Mouse (Mus musculus): ENCODE results near the gene Gm7030. TPM values are rescaled to one million over a fixed set of nuclear protein-coding genes. Genes with fewer than 3 reads are reported as not detected.
"Not testable (repeated sequence)": the region's sequence is repeated elsewhere in the genome, so short reads cannot be mapped to it uniquely, and the experiment has no call there.

Gene Gm7030
- polyA plus RNA-seq, 1 experiment from 2014 or later, result not detected

DNA sequence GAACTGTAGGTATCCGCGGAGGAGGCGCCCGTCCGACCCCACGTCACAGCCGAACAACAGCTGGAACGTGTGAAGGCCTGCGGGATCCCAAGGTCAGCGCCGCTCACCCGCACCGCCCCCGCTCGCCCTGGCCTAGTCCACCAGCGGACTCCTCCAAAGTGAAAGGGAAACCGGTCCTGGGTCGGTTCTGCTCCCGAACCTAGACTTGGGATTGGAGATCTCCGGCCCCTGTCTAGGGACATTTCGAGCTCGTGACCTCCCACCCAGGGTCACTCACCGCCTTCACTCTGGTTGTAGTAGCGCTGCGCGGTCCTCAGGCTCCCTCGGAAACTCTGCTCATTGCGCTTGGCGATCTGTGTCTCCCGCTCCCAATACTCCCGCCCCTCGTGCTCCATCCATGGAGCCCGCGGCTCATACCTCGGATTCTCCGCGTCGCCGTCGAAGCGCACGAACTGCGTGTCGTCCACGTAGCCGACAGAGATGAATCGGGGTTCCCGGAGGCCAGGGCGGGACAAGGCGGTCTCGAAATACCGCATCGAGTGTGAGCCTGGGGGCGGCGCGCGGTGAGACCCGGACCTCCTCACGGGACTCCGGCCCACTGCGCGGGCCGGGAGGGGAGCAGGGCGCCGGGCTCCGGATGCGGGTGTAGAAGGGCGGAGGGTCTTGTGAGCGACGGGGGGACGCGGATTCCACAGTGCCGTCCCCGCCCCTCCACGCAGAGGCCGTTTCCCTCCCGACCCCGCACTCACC lies 16.1 kb upstream of the Gm7030 start:
- Histone ChIP-seq H3K4me2 (replicated peaks; ENCODE audit: low read depth, low read length) (peak overlapping the region; percentile 75), H3K4me3 (ENCODE audit: low read depth, low read length) (peak overlapping the region; percentile 59), H3K9ac (replicated peaks; ENCODE audit: low read depth) (peak overlapping the region; percentile 39), H3K27me3 (replicated peaks; ENCODE audit: insufficient read depth, low read length) (no peaks in the 10 kb centered on the region), H3K27ac (ENCODE audit: low read length) (no peak overlapping the region), H3K36me3 (ENCODE audit: insufficient read depth, low read length) (no peaks in the 10 kb centered on the region), H3K9me3 (ENCODE audit: low read length) (no peaks in the 10 kb centered on the region), H3K4me1 (ENCODE audit: insufficient read depth, low read depth, low read length) (no peaks in the 10 kb centered on the region)
- peak; percentile 68 for ATAC-seq
- 2% methylated on average over 62 of the region's 78 CpGs for WGBS
- TF ChIP-seq CTCF (IDR thresholded peaks at IDR 0.05), result no peak
- no peak for TF ChIP-seq EP300 (IDR thresholded peaks at IDR 0.05)
- DNase-seq (ENCODE audit: low spot score), result peak; percentile 45

DNA sequence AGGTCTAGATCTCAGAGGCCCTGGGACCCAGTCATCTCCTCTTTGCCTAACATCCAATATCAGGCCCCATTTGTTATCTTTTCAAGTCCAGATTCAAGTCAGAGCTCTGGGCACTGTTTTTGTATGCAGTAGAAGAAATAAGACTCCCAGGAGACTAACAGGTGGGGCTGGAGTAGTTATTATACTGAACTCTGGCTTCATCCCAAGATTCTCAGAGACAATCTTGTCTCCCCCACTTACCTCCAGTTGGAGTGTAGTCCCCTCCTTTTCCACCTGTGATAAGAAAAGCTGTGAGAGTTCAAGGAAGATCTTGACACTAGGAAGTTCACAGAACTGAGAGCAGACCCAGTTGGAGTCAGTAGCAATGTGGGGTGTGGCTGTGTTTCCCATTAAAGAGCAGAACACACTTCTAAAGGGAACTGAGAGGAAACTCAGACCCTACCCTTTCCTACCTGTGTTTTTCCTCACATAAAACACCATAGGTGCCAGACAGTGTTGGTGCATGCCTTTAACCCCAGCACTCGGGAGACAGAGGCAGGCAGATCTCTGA lies 7.1 kb upstream of the Gm7030 start:
- ATAC-seq; DNase-seq (ENCODE audit: low spot score); H3K4me3 ChIP-seq (ENCODE audit: low read depth, low read length); H3K9me3 ChIP-seq (ENCODE audit: low read length); H3K9ac ChIP-seq (replicated peaks; ENCODE audit: low read depth); H3K27ac ChIP-seq (ENCODE audit: low read length); H3K27me3 ChIP-seq (replicated peaks; ENCODE audit: insufficient read depth, low read length); H3K36me3 ChIP-seq (ENCODE audit: insufficient read depth, low read length); H3K4me2 ChIP-seq (replicated peaks; ENCODE audit: low read depth, low read length); H3K4me1 ChIP-seq (ENCODE audit: insufficient read depth, low read depth, low read length): not testable (repeated sequence)
- 67% methylated on average over 1 of the region's 1 CpGs for WGBS

DNA sequence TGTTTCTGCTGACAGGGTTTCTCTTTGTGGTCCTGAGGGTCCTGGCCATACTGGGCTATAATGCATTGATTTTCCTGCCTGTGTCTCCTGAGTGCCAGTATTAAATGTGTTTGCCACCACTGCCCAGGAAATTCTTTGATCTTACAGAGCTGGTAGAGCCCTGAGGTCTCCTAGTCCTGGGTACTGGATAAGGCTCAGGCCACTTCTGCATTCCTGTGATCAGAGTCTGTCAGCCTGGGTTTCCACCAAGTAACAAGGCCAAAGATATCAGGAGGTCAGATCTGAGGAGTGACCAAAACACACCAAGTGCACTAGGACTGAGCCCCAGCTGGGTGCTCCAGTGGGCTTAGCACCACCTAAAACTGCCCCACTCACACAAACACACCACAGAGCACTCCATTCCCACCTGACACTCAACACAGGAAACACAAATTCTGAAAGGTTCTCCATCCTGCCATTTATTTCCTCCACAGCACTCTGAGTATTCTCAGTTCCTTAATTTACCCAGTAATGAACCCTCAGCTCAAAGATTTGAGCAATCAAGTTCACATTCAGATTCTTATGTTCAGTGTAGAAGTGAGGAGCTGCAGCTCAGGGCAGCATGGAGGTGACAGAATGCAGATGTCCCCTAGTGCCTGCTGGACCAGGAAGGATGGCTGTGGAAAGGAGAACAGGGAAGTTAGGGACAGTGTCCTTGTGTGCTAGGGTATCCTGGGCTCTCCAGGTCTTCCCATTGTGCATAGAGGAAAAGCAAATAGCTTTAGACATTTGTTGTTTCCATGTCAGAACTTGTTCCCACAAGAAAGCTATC lies 6.4 kb upstream of the Gm7030 start:
- not testable (repeated sequence) for H3K9me3 ChIP-seq (ENCODE audit: low read length); H3K9ac ChIP-seq (replicated peaks; ENCODE audit: low read depth); H3K4me3 ChIP-seq (ENCODE audit: low read depth, low read length); H3K36me3 ChIP-seq (ENCODE audit: insufficient read depth, low read length); H3K27me3 ChIP-seq (replicated peaks; ENCODE audit: insufficient read depth, low read length); H3K4me1 ChIP-seq (ENCODE audit: insufficient read depth, low read depth, low read length); H3K4me2 ChIP-seq (replicated peaks; ENCODE audit: low read depth, low read length); DNase-seq (ENCODE audit: low spot score); H3K27ac ChIP-seq (ENCODE audit: low read length); ATAC-seq

DNA sequence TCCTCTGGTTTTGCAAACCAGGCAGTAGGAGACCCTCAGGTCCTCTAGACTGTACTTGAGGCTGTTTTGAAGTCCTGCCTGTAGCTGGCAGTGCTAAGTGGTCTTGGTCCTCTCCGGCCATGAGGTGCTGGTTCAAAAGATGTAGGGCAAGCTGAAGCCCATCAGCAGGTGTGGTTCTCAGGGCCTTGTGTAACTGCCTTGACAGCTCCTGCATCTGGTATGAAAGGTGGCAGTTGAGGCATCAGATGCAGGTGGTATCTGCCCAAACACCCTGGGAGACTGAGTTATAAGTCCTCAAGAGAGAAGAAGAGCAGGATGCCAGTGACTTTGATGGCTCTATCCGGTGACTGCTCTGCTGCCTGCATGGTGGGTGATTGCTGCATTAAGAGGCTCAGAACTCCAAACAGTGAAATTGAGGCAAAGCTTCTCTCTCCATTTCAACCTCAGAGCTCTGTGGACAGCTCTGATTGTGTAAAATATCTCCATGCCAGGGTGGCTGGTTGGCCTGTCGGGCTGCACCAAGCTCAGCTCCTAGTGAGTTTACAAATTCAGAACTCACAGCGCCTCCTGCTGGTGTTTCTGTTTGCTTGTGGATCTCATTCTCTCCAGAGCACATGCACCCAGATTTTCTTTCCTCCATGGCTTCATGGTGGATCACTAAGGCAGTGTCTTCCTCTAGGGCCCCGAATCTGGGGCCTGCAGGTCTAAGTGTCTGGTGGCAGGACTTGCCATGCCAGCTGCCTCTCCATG lies 2.5 kb upstream of the Gm7030 start:
- no peak overlapping the region for H3K9ac ChIP-seq (replicated peaks; ENCODE audit: low read depth)
- DNase-seq (ENCODE audit: low spot score), result no peak
- no peaks in the 10 kb centered on the region for H3K4me1 ChIP-seq (ENCODE audit: insufficient read depth, low read depth, low read length)
- no peaks in the 10 kb centered on the region for H3K9me3 ChIP-seq (ENCODE audit: low read length)
- H3K4me2 ChIP-seq (replicated peaks; ENCODE audit: low read depth, low read length), result no peak overlapping the region
- no peaks in the 10 kb centered on the region for H3K36me3 ChIP-seq (ENCODE audit: insufficient read depth, low read length)
- ATAC-seq, result no peak
- 64% methylated on average over 5 of the region's 5 CpGs for WGBS
- no peaks in the 10 kb centered on the region for H3K27me3 ChIP-seq (replicated peaks; ENCODE audit: insufficient read depth, low read length)
- no peak overlapping the region for H3K27ac ChIP-seq (ENCODE audit: low read length)
- no peak overlapping the region for H3K4me3 ChIP-seq (ENCODE audit: low read depth, low read length)
- TF ChIP-seq EP300 (IDR thresholded peaks at IDR 0.05), result no peak
- TF ChIP-seq CTCF (IDR thresholded peaks at IDR 0.05), result peak; percentile 11; the same call in 1 of the 2 replicates

DNA sequence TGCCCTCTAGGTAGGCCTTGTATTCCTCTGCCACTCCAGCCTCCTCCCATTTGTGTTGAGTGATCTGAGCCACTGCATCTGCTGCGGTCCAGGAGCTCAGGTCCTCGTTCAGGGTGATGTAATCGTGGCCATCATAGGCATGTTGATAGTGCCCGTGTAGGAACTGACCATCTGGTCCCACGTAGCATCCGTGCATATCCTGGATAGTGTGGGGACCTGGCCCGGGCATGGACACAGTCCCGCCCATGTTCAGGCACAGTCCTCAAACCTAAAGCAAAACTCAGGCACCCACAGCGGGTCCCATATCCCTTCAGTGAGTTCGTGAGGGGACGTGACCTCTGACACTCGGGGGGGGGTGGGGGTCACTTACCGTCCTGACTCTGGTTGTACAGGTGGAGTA lies 700 bp downstream of the Gm7030 start:
- not testable (repeated sequence) for H3K4me3 ChIP-seq (ENCODE audit: low read depth, low read length); H3K4me1 ChIP-seq (ENCODE audit: insufficient read depth, low read depth, low read length); H3K27me3 ChIP-seq (replicated peaks; ENCODE audit: insufficient read depth, low read length); ATAC-seq; H3K9me3 ChIP-seq (ENCODE audit: low read length); DNase-seq (ENCODE audit: low spot score); H3K36me3 ChIP-seq (ENCODE audit: insufficient read depth, low read length); H3K27ac ChIP-seq (ENCODE audit: low read length); H3K4me2 ChIP-seq (replicated peaks; ENCODE audit: low read depth, low read length); H3K9ac ChIP-seq (replicated peaks; ENCODE audit: low read depth)
- 49% methylated on average over 10 of the region's 13 CpGs for WGBS

DNA sequence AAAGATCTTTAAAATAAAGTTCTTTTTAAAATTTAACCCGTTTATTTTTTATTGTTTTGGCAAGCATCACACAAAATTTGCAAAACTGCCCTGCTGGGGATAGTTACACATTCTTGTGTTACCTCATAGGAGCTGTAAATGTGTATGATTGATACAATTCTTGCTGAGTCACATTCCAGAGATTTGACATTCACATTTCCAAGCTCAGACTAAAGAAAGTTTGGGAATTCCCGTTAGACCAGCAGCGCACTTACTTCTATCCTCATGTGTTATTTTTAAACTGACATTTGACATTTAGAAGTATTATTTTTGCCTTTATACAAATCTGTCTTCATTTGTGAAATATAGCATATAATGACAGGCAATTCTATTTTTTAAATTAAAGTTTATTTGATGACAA lies 5.1 kb downstream of the Gm7030 start:
- not testable (repeated sequence) for H3K4me2 ChIP-seq (replicated peaks; ENCODE audit: low read depth, low read length); H3K9ac ChIP-seq (replicated peaks; ENCODE audit: low read depth); H3K27me3 ChIP-seq (replicated peaks; ENCODE audit: insufficient read depth, low read length); ATAC-seq; H3K36me3 ChIP-seq (ENCODE audit: insufficient read depth, low read length); H3K4me3 ChIP-seq (ENCODE audit: low read depth, low read length); H3K9me3 ChIP-seq (ENCODE audit: low read length); DNase-seq (ENCODE audit: low spot score); H3K4me1 ChIP-seq (ENCODE audit: insufficient read depth, low read depth, low read length); H3K27ac ChIP-seq (ENCODE audit: low read length)
- 42% methylated on average over 3 of the region's 3 CpGs for WGBS

Data from lung, postnatal 0 days (tissue).